Mouse (Mus musculus) lung, embryonic 15.5 days (tissue): ENCODE data around the gene Tmem131. TPM values are rescaled to one million over a fixed set of nuclear protein-coding genes. Genes with fewer than 3 reads are reported as not detected.

Source experiments
- ATAC-seq: fragments of 200-750 bp; cut with Nextera tagmentation; 2 replicates; pipeline ENCODE4 v1.8.0; 2017; ENCODE audit warnings: moderate number of reproducible peaks, borderline replicate concordance; ENCODE audit not compliant: low FRiP score, low TSS enrichment; ENCODE audit errors: extremely low read depth
- H3K27ac ChIP-seq: fragments of 300-500 bp; sonication (generic); 2 replicates; pipeline ENCODE4 v1.5.1; 2015; ENCODE audit warnings: moderate library complexity, mild to moderate bottlenecking, inconsistent platforms
- H3K27me3 ChIP-seq: fragments of 300-500 bp; sonication (generic); 2 replicates; pipeline ENCODE4 v1.6.1; 2015; ENCODE audit warnings: inconsistent platforms
- H3K36me3 ChIP-seq: fragments of 300-500 bp; sonication (generic); 2 replicates; pipeline ENCODE4 v1.6.1; 2015; ENCODE audit warnings: inconsistent platforms
- H3K4me1 ChIP-seq: fragments of 300-500 bp; sonication (generic); 2 replicates; pipeline ENCODE4 v1.6.1; 2015; ENCODE audit warnings: inconsistent platforms
- H3K4me2 ChIP-seq: fragments of 300-500 bp; sonication (generic); 2 replicates; pipeline ENCODE4 v1.6.1; 2015; ENCODE audit warnings: inconsistent platforms, mild to moderate bottlenecking, moderate library complexity
- H3K4me3 ChIP-seq: fragments of 300-500 bp; sonication (generic); 2 replicates; pipeline ENCODE4 v1.5.1; 2015; ENCODE audit warnings: mild to moderate bottlenecking, inconsistent platforms
- H3K9ac ChIP-seq: fragments of 300-500 bp; sonication (generic); 2 replicates; pipeline ENCODE4 v1.6.1; 2015; ENCODE audit warnings: inconsistent platforms
- H3K9me3 ChIP-seq: fragments of 300-500 bp; sonication (generic); 2 replicates; pipeline ENCODE4 v1.6.1; 2016; ENCODE audit warnings: inconsistent platforms
- WGBS: fragments of 180-500 bp; shearing (Covaris S2); methylation state at CpG from one replicate; pipeline ENCODE4 v1.1.7; 2015; 5-methylcytosine and 5-hydroxymethylcytosine counted together
- polyA plus RNA-seq: library from polyadenylated mRNA; unstranded; fragments of >200 nt; fragmentation: Nextera tagmentation; extraction: Ambion mirVana; gene quantifications from 2 replicates; pipeline ENCODE4 v1.2.1, GENCODE M21; 2015

The Tmem131 gene
- polyA plus RNA-seq, 1 experiment from 2014 or later: 11.4 TPM

GRCm38 (mm10) chr1:36923911-36924310 lies 19.6 kb downstream of the Tmem131 start:
- Histone ChIP-seq H3K9me3 (no peaks in the 10 kb centered on the region), H3K27me3 (no peaks in the 10 kb centered on the region), H3K4me2 (no peak overlapping the region), H3K36me3 (no peaks in the 10 kb centered on the region), H3K4me1 (peaks cover 51% of the 10 kb centered on the region), H3K9ac (no peak overlapping the region), H3K4me3 (no peak overlapping the region), H3K27ac (no peak overlapping the region)
- no peak for ATAC-seq

- Histone ChIP-seq H3K27ac (no peak overlapping the region), H3K4me2 (no peak overlapping the region), H3K27me3 (no peaks in the 10 kb centered on the region), H3K36me3 (no peaks in the 10 kb centered on the region), H3K4me1 (peaks cover 42% of the 10 kb centered on the region), H3K9ac (no peak overlapping the region), H3K9me3 (no peaks in the 10 kb centered on the region), H3K4me3 (no peak overlapping the region)
- 93% methylated on average over 4 of the region's 4 CpGs for WGBS
- no peak for ATAC-seq
Observed at GRCm38 (mm10) chr1:36922623-36923421, 20.6 kb downstream of the Tmem131 start.

DNA sequence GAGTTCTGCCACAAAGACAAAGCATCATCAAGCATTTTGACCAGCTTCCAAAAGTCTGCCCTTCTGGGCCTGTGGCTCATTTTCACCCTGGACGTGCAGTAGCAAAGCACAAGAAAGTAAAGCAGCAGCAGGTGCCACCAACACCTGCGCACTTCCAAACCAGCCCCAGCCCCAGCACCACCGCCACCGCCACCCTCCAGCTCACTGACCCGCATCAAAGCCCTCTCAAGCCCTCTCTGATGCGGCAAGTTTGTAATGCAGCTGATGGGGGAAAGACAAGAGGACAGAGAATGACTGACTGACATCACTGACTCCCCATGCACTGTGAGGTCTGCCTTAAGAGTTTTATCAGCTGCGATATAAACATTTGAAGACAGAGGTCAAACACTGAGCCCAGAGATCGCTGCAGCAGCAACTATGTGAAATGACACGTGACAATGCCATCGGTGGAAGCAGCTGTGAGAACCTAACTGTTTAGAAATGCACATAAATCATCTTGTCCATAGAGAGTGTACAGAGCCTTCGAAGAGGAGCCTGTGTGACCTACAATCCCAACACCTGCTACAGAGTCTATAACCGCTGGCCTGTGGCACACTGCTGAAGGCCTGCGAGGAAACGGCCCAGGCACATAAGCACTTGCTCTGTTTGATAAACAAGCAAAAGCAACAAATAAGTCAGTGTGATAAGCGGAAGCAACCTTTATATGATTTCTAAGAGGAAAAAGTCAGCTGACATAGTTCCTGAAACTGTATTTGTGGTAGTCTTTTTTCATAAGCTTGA lies 21.7 kb downstream of the Tmem131 start:
- WGBS: 29% methylated on average over 15 of the region's 15 CpGs
- Histone ChIP-seq H3K36me3 (no peaks in the 10 kb centered on the region), H3K9me3 (no peaks in the 10 kb centered on the region), H3K4me1 (peaks cover 39% of the 10 kb centered on the region), H3K27ac (no peak overlapping the region), H3K4me2 (no peak overlapping the region), H3K27me3 (no peaks in the 10 kb centered on the region), H3K4me3 (no peak overlapping the region), H3K9ac (no peak overlapping the region)
- ATAC-seq: no peak

- 35% methylated on average over 4 of the region's 4 CpGs for WGBS
- no peaks in the 10 kb centered on the region for H3K36me3 ChIP-seq
- no peak for ATAC-seq
- H3K4me2 ChIP-seq: no peak overlapping the region
- no peaks in the 10 kb centered on the region for H3K9me3 ChIP-seq
- H3K27ac ChIP-seq: peak overlapping the region; percentile 66
- H3K27me3 ChIP-seq: no peaks in the 10 kb centered on the region
- no peak overlapping the region for H3K4me3 ChIP-seq
- peaks cover 37% of the 10 kb centered on the region for H3K4me1 ChIP-seq
- H3K9ac ChIP-seq: no peak overlapping the region
Observed at GRCm38 (mm10) chr1:36920726-36921125, 22.7 kb downstream of the Tmem131 start.

DNA sequence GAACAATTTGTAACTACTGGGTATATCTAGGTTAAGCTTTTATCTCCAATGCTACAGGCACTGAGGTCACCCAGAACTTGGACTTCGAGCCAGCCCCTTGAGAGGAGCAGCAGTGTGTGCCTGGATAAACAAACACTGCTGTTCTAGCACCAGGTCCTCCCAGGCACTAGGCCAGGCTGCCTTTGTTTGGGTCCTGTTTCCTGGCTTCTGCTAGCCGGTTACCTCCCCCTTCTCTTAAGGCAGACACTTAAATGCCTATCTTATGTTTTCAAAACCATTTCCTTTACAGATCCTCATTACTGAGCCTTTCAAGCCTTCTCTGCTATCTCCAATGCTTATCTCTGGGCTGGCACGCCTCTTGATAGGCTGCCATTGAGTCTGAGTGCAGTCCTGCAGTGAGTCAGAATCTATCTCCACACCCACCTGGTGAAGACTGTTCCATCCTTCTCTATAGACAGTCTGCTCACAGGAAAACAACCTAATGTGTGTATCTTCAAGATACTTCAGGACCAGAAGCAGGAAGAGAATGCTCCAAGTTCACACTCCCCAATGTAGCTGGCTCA lies 23.2 kb downstream of the Tmem131 start:
- H3K4me2 ChIP-seq: no peak overlapping the region
- 3% methylated on average over 3 of the region's 3 CpGs for WGBS

GRCm38 (mm10) chr1:36919728-36920127 lies 23.7 kb downstream of the Tmem131 start:
- no peak overlapping the region for H3K4me2 ChIP-seq
- ATAC-seq: peak; percentile 74; the same call in 1 of the 2 replicates
- no peak overlapping the region for H3K4me3 ChIP-seq
- H3K27ac ChIP-seq: peak overlapping the region; percentile 66
- H3K27me3 ChIP-seq: no peaks in the 10 kb centered on the region
- no peak overlapping the region for H3K9ac ChIP-seq
- 20% methylated on average over 1 of the region's 1 CpGs for WGBS
- H3K9me3 ChIP-seq: no peaks in the 10 kb centered on the region
- no peaks in the 10 kb centered on the region for H3K36me3 ChIP-seq
- peaks cover 36% of the 10 kb centered on the region for H3K4me1 ChIP-seq

More for the DNA sequence above, 23.2 kb downstream of the Tmem131 start:
- Histone ChIP-seq H3K36me3 (no peaks in the 10 kb centered on the region), H3K9ac (no peak overlapping the region), H3K9me3 (no peaks in the 10 kb centered on the region), H3K4me1 (peaks cover 34% of the 10 kb centered on the region), H3K4me3 (no peak overlapping the region), H3K27ac (peak overlapping the region; percentile 66), H3K27me3 (no peaks in the 10 kb centered on the region)
- peak; percentile 75 for ATAC-seq

GRCm38 (mm10) chr1:36917423-36917822 lies 26.0 kb downstream of the Tmem131 start:
- Histone ChIP-seq H3K27ac (no peak overlapping the region), H3K4me3 (no peak overlapping the region), H3K9me3 (no peaks in the 10 kb centered on the region), H3K27me3 (no peaks in the 10 kb centered on the region), H3K4me1 (peaks cover 37% of the 10 kb centered on the region), H3K9ac (no peak overlapping the region), H3K4me2 (no peak overlapping the region), H3K36me3 (no peaks in the 10 kb centered on the region)
- ATAC-seq: no peak
- 69% methylated on average over 1 of the region's 1 CpGs for WGBS

DNA sequence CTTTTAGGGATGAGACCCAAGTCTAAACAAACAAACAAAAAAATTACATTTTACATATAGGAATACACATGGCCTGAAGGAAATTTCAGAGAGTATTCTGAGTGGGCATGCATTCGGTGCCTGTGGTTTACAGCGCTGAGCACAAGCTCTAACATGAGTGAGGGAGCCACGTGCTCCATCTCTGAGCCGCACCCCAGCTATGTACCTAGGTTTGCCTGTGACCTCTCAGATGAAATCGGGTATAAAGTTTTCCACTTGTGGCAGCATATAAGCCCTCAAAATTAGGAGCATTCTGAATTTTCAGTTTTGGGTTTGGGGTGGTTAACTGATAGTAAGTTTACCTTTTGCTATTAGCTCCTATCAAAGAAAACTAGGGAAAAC lies 28.3 kb downstream of the Tmem131 start:
- no peak overlapping the region for H3K27ac ChIP-seq
- peaks cover 17% of the 10 kb centered on the region for H3K4me1 ChIP-seq
- no peak overlapping the region for H3K4me2 ChIP-seq
- ATAC-seq: no peak
- WGBS: 90% methylated on average over 5 of the region's 5 CpGs
- no peaks in the 10 kb centered on the region for H3K36me3 ChIP-seq
- H3K4me3 ChIP-seq: no peak overlapping the region
- no peaks in the 10 kb centered on the region for H3K9me3 ChIP-seq
- H3K27me3 ChIP-seq: no peaks in the 10 kb centered on the region
- no peak overlapping the region for H3K9ac ChIP-seq

DNA sequence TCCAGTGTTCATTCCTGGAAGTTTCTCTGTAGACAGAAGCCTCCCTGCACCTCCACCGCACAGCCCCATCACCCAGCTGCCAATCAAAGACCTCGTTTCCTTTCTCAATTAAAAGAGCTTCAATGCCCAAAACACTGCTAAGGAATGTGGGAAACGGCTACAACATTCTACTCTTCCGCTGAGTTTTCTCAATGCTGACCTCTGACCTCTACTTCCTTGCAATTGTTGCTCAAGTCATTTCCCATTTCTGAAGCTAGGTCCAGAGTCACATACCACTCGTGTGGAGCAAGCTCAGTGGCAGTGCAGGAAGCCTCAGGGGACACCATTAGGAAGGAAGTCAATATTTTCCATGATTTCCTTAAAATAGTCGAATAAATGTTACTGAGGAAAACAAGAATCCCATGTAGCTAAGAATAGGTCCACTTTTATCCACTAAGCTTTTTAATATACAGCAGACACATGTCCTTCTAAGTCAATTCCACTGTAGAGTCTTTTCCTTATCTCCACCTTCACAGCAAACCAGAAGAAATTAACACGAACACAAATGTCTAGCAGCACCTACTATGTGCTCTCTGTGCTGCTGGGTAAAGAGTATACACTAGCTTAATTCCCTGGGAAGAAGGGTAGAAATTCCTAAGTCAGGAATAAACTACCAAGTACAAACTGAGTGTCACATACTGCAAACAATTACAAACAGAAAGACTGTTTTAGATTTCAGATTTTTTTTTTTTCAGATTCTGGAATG lies 28.8 kb downstream of the Tmem131 start:
- Histone ChIP-seq H3K4me3 (no peak overlapping the region), H3K4me1 (peaks cover 12% of the 10 kb centered on the region), H3K27ac (peak overlapping the region; percentile 55), H3K4me2 (no peak overlapping the region), H3K36me3 (no peaks in the 10 kb centered on the region), H3K9ac (no peak overlapping the region), H3K9me3 (no peaks in the 10 kb centered on the region), H3K27me3 (no peaks in the 10 kb centered on the region)
- WGBS: 28% methylated on average over 7 of the region's 7 CpGs
- peak; percentile 70; the same call in 1 of the 2 replicates for ATAC-seq

DNA sequence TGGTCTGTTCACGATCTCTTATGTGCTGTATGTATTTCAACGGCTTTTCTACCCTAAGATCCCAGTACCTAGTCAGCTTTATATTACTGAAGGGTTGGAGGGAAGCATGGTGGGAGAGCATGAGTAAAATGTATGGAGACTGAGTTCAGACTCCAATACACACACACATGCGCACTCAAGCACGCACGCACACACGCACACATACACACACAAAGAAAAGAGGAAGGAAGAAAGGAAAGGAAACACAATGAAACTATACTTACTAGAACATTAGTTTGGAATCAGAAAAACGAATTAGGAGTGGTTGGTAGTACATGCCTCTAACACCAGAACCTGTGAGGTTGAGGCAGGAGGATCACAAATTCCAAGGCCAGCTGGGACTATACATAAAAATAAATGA lies 29.7 kb downstream of the Tmem131 start:
- 82% methylated on average over 7 of the region's 7 CpGs for WGBS
- no peak for ATAC-seq
- no peak overlapping the region for H3K27ac ChIP-seq
- peaks cover 8% of the 10 kb centered on the region; the same call in 1 of the 2 replicates for H3K4me1 ChIP-seq
- no peak overlapping the region for H3K4me2 ChIP-seq
- no peaks in the 10 kb centered on the region for H3K27me3 ChIP-seq
- H3K4me3 ChIP-seq: no peak overlapping the region
- H3K9ac ChIP-seq: no peak overlapping the region
- H3K9me3 ChIP-seq: no peaks in the 10 kb centered on the region
- no peaks in the 10 kb centered on the region for H3K36me3 ChIP-seq

DNA sequence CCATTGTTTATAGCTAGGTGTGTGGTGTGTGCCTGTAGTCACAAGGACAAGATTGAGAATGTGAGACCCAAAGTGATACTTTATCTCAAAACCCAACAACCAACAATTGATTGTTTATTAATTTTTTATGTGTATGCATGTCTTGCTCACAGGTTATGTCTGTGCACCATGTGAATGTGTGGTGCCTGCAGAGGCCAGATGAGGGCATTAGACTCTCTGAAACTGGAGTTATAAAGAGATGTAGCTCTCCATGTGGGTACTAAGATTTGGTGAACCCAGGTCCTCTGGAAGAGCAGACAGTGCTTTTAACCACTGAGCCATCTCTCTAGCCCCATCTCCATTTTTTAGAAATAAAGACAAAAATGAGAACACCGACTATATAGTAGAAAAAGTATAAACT lies 31.2 kb downstream of the Tmem131 start:
- Histone ChIP-seq H3K27me3 (no peaks in the 10 kb centered on the region), H3K4me1 (peaks cover 8% of the 10 kb centered on the region; the same call in 1 of the 2 replicates), H3K27ac (no peak overlapping the region), H3K4me3 (no peak overlapping the region), H3K9me3 (no peaks in the 10 kb centered on the region), H3K36me3 (no peaks in the 10 kb centered on the region), H3K4me2 (no peak overlapping the region), H3K9ac (no peak overlapping the region)
- 91% methylated on average over 1 of the region's 1 CpGs for WGBS
- no peak for ATAC-seq
